Mouse (Mus musculus) right cerebral cortex, adult 2 months (tissue): ENCODE results near the gene Nav2.

ENCODE experiments used
- DNase-seq, 2 experiments: peaks; one replicate each; pipeline ENCODE4 v3.0.0; 2021 to 2022; ENCODE audit warnings: low spot score in 2 of 2

Nav2 gene

GRCm38 (mm10) chr7:49392180-49392579, 483.7 kb downstream of the Nav2 start:
- peak; percentile 70 to 71 for DNase-seq

- no peak for DNase-seq
These were observed 484.3 kb downstream of the Nav2 start for GRCm38 (mm10) chr7:49392834-49393233.

- DNase-seq: no peak
These were observed 485.3 kb downstream of the Nav2 start for GRCm38 (mm10) chr7:49393857-49394256.

- DNase-seq: no peak
These were observed 487.7 kb downstream of the Nav2 start for GRCm38 (mm10) chr7:49396202-49396601.

- no peak for DNase-seq
These were observed 489.0 kb downstream of the Nav2 start for GRCm38 (mm10) chr7:49397441-49398003.

GRCm38 (mm10) chr7:49398020-49398516, 489.6 kb downstream of the Nav2 start:
- DNase-seq: no peak

GRCm38 (mm10) chr7:49399314-49399713, 490.8 kb downstream of the Nav2 start:
- DNase-seq: peak; percentile 83 to 87

GRCm38 (mm10) chr7:49400463-49400862, 491.9 kb downstream of the Nav2 start:
- DNase-seq: no peak

- DNase-seq: no peak
These were observed 494.0 kb downstream of the Nav2 start for GRCm38 (mm10) chr7:49402526-49402925.

GRCm38 (mm10) chr7:49407688-49408087, 499.2 kb downstream of the Nav2 start:
- DNase-seq: no peak

- no peak for DNase-seq
These were observed 500.1 kb downstream of the Nav2 start for GRCm38 (mm10) chr7:49408625-49409024.

GRCm38 (mm10) chr7:49409265-49409664, 500.7 kb downstream of the Nav2 start:
- DNase-seq: no peak

- no peak for DNase-seq
These were observed 501.7 kb downstream of the Nav2 start for GRCm38 (mm10) chr7:49410188-49410587.

GRCm38 (mm10) chr7:49410892-49411291, 502.4 kb downstream of the Nav2 start:
- DNase-seq: no peak

GRCm38 (mm10) chr7:49411803-49412202, 503.3 kb downstream of the Nav2 start:
- DNase-seq: no peak

GRCm38 (mm10) chr7:49415131-49415530, 506.6 kb downstream of the Nav2 start:
- no peak for DNase-seq

GRCm38 (mm10) chr7:49415716-49416115, 507.2 kb downstream of the Nav2 start:
- DNase-seq: no peak

GRCm38 (mm10) chr7:49418841-49419240, 510.3 kb downstream of the Nav2 start:
- DNase-seq: no peak

GRCm38 (mm10) chr7:49420139-49420802, 511.8 kb downstream of the Nav2 start:
- DNase-seq: no peak

GRCm38 (mm10) chr7:49421261-49421660, 512.7 kb downstream of the Nav2 start:
- DNase-seq: no peak

- no peak for DNase-seq
These were observed 515.4 kb downstream of the Nav2 start for GRCm38 (mm10) chr7:49423943-49424342.

- DNase-seq: peak; percentile 70 to 71
These were observed 517.5 kb downstream of the Nav2 start for GRCm38 (mm10) chr7:49426060-49426459.

GRCm38 (mm10) chr7:49427843-49428242, 519.3 kb downstream of the Nav2 start:
- DNase-seq: no peak
